Mouse (Mus musculus) cerebellum, postnatal 36 days (tissue): ENCODE measurements around the gene Pdlim7.

Experiments
- DNase-seq, 2 experiments: peaks; one replicate each; pipeline ENCODE4 v3.0.0; 2021 to 2022; ENCODE audit warnings: mixed read lengths in 2 of 2

Pdlim7 gene

DNA sequence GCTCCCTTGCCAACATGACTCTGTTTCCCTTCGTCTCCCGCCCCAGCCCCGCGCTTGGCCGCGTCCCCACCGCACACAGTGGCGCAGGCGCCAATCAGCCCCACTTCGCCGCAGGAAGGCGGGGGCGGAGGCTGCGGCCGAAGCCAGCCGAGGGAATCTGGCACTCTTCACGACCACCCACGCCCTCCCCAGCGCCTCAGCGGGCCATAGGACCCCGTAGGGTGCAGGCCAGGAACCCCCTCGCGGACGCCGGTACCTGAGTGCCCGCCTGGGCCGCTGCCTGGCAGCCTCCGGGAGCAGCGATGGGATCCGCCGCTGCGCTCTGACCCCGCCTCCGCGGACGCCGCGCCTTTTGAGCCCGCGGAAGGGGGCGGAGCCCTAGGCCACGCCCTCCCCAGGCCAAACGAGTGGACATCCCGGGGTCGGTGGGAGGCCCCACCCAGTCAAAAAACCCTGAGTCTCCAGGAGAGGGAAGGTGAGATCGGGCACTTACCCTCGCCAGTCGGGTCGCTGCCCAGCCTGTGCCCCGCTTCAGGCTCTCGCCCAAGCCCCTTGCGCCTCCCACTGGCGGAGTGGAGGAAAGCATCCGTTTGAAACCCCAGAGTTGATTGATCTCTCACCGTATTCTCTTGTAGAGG is at the start of gene Pdlim7:
Gene Pdlim7 (minus strand): TSS at position 566 of the 638 bp plus-strand sequence.
- DNase-seq: peak; percentile 86 to 88

DNA sequence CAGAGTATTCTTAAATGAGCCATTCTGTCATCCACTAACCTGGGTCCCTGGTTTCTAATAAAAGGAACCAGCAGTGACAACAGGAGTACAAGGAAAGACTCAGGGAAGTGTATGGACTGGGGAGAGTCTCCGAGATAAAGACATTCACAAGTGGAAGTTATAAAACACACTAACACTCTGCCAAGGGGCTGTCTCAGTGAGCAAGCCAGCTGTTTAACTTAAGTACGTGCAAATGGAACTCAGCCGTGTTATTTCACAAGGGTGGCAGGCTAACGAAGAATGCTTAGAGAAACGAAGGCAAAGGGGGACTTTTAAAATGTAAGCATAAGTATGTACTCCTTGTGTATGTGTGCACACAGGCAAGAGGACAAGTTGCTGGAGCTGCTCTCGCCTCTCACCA is 44.0 kb upstream of the Pdlim7 start:
- no peak for DNase-seq

DNA sequence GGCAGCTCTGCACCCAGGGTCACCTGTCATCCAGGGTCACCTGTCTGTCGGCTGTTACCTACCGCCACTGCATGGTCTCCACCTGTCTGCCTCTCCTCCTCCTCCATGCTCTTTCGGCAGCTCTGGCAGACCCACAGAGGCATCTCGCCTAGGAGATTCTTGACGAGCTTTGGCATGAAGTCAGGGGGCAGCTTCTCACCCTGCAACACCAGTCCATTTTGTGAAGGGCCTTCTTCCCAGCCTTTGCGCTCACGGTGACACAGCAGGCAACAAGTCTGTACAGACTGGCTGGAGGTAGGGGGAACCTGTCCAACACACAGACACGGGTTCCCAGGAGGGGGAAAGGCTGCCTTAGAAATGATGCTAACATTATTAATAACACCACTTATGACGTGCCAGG is 42.4 kb upstream of the Pdlim7 start:
- no peak for DNase-seq

DNA sequence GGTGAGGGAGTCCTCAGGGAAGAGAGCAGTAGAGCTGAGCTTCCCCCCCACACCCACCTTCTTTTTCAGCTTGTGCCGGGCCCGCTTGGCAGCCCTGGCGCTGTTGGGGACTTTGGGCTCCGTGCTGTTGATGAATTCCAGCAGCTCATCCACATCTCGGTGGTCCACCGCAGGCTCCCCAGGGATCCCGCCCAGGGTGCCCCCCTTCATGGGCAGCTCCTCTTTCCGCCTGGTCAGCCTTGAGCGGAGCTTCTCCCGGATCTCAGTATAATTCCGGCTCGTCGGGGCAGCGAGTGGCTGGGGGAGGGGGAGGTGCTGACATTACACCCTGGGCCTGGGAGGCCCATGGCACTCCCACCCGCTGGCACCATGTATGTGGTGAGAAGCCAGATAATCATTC is 35.6 kb upstream of the Pdlim7 start:
- no peak for DNase-seq

DNA sequence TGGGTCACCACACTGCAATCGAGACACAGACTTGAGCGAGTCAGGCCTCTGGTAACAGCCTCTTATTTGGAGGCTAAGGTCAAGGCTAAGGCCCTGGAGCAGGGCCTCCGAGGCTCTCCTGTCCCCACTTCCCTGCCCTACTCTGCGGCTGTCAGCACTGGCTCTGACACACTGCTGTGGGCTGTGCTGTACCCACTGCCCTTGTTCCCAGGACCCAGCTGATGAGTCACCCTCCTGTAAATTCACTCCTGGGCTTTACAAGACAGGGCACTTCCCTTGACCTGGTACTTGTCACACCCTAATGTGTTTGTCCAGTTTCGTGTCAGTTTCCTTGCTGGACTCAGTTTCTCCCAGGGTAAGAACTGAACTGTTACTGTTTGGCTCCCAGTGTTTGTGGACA is 35.0 kb upstream of the Pdlim7 start:
- DNase-seq: no peak

DNA sequence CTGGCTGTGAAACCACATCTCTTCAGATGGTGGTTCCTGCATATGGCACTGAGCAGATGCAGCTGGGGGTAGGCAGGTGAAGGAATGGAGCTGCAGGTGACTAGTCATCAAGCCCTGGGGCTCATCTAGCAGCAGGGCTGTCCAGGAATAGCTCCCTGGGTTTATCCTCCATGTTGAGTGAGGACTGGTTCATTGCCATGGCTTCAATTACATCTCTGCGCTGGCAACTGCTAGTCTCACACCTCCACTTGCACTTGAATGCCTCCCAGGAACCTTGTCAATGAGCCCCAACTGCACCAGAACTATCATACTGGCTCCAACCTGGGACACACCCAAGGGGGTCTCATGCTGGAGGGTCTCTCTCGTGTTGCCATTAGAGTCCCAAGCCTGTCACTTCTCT is 34.4 kb upstream of the Pdlim7 start:
- DNase-seq: no peak

DNA sequence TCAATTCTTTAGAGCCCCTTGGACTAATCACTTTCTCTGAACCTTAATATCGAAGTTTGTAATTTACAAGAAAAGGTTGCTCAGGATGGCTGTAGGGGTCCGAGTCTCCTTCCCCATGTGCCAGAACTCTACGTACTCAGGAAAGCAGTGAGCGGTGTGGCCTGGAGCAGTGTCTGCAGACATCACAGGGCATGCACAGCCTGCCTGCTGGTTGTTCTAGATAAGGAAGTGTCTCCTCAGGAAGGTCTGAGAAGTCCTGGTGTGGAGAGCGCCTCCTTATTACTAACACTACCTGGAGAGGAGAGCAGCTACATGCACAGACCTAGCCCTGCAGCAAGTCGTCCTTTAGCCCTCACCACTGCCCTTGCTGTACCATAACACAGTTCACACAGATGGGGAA is 31.3 kb upstream of the Pdlim7 start:
- no peak for DNase-seq

DNA sequence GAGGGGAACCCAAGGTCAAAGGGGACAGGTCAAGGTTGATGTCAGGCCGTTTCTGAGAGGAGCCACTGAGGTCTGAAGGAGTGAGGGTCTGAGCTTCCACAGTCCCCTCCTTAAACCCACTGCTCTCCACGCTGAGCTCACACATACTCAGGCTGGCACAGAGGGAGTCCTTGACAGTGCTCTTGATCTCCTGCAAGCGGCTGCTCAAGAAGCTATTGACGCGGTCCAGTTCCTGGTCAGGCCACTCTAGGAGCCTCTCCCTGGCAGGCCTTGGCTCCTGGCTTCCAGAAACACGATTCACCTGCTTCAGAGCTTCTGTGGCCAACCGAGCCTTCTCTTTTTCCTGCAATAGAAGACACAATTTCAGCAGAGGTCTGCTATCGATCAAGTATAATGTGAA is 30.0 kb upstream of the Pdlim7 start:
- DNase-seq: no peak

DNA sequence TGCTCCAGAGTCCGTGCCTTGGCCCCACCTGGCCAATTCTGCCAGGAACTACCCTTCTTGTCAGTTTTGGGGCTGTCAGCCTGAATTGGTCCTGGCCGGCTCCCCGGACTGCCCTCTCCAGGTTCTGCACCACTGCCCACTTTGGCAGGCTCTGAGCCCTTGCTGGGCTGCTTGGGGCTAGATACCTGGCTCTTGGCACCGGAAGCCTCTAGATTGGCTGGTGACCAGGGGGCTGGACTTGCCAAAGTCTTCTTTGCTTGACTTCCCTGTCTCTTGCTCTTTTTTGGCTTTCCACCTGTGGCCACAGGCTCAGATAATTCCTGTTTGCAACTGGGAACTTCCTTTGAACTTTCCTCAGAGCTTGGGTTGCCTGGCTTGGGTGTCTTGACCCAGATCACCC is 29.4 kb upstream of the Pdlim7 start:
- DNase-seq: peak; percentile 25 to 26

DNA sequence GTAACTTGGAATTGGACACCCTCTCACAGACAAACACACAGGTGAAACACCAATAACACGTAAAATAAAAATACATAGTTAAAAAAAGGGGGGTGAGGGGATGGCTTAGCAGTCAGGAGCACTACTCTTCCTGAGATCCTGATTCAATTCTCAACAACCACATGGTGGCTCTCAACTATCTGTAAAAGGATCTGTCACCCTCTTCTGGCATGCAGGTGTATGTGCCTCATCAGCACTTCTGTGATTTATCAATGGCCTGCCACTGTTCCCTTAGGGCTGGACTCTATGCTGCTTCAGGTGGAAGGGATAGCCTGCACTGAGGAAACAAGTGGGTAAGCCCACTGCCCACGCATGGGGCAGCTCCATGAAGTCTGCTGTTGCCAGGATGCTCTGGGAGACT is 27.5 kb upstream of the Pdlim7 start:
- peak in 1 of 2 experiments; percentile 29 for DNase-seq

DNA sequence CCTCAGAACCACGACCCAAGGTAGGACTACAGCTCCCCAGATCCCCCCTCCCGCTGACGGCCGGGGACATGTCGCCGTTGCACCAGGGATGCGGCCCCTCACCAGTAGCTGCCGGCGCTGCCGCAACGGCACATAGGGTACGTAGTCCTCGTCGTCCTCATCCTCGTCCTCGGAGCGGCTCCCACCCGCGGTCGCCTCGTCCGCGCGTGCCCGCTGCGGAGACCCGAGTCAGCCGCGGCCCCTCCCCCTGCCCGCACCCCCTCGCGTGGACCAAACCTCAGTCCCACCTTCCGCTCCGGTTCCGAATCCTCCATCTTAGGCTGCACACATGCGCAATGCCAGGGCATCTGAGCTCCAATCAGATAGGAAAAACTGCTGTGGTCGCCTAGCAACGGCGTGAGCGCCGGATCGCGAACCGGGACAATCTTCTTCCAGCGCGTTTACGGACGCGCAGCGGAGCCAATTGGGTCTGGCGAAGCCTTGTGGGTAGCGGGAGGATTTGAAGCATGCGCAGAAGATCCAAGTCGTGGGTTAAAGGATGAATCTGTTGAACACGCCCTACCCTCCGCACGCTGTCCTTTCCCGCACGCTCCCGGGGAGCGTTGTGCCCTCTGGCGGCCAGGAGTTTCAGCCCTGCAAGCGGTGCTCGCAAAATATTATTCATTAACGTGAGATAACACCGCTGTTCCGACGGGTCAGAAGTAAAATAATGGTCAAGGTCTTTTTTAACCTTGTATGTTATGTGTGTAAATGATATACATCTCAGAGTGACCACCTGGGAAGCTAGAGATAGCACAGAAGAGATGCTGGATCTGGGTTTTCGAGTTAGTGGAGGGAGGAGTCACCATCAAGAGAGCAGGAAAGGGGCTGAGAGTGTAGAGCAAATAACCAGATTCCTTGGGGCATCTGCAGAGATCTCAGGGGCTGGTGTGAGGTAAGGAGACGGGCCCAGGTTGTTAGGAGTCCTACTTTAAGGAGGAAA is 23.0 kb upstream of the Pdlim7 start, which contains the start of gene Ddx41:
Gene Ddx41 (minus strand): TSS at position 465 of the 982 bp plus-strand sequence.
- DNase-seq: peak; percentile 99 to 100

DNA sequence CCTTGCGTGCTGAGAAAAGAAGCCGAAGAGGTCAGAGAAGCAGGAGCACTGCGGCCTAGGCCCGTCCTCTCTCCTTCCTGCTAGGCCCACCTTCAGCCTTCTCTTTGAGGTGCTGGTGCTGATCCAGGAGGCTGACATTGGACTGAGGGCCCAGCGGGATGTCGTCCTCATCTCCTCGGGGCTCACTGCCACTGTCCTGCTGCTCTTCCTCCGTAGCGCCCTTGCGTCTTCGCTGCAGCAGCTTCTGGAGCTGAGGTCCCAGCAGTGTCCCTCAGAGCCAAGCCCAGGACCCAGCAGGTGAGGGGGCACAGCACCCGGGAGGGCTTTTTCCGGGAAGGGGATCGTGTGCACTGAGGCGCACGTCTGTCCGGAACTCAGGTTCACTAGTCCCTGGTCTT is 22.3 kb upstream of the Pdlim7 start:
- DNase-seq: peak in 1 of 2 experiments; percentile 28

DNA sequence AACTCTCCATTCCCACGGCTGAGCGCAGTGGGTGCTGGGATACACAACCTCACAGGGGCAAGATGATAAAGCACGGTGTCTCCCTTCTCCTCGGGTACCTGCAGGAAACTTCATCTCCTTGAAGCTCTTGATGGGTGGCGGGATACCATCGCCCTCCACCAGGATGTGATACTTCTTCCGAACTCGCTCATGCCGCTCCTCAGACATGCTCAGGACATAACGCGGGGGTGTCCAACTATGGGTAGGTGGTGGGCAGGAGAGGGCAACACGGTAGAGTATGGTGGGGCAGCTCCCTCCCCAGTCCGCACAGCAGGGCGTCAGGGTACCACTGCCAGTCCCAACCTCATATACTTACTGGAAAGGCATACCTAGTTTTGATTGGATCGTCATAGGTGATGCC is 21.7 kb upstream of the Pdlim7 start:
- DNase-seq: no peak

DNA sequence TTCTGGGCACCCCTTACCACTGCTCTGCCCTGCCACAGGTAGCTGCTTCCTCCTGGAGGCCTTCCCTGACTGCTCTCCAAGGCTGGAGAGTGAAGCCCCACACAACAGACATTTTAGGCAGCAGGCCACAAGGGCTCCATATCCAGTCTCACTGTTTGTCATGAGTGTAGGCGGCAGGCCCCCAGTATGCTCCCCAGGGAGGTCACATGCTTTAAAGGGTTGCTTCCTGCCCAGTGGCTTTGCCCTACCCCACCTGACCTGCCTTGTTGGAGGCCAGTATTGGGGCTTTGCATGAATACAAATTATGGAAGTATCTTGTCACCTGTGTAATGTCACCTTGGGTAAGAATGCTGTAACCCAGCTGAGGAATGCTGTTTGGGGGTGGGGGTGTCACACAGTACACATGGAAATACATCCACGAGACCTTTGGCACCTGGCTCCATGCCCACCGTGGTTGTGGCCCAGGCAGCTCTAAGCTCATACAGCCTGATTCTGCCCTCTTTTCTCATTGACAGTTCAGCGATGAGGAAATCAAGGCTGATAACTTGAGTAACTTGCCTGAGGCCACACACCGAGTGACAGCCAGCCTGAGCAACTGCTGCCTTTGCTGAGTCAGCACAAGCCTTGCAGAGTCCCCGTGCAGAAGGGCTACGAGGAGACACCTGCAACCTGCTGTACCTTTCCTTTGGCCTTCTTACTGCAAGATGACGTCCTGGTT is 15.9 kb upstream of the Pdlim7 start, which contains the start of gene Dok3:
Gene Dok3 (minus strand): TSS at position 99 of the 718 bp plus-strand sequence.
- DNase-seq: no peak

DNA sequence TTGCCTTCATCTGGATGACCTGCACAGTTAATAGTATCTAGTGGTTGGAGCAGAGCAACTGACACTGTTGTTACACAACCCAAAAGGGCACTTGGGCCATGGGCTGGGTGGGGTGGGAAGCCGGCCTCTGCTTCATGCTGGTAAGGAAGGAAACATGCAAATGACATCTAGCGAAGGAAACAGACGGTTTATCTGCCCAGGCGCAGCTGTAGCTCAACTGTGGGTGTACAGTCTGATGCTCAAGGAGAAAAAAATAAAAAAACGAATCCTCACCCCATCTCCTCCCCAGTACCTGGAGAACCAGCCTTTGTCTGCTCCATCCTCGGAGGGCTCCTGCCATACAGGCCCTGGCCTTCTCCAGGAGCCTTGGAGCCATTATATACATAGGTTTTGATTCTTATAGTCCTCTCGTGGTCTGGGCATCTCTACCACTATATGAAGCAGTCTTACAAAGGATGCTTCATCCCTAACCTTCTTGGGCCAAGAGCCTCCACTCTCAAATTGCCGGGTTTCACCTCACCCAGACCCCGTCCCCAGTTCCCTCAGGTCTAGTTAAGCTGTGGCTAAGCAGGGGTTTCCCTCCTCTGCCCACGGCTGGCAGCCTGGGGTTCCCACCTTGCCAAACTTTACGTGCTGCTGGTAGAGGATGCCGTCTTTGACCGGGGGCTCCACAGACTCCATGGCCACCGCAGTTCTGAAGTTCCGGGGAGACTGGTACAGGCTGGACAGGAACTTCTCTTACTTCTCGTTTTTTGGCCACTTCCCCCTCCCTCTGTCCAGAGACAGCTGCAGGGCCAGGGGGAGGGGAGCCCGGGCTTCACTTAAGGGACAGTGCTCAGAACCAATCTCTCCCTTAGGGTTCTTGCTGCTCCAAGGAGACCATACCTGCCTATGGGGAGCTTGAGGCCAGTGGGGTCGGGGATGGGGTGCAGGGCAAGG is 14.6 kb upstream of the Pdlim7 start:
- no peak for DNase-seq

DNA sequence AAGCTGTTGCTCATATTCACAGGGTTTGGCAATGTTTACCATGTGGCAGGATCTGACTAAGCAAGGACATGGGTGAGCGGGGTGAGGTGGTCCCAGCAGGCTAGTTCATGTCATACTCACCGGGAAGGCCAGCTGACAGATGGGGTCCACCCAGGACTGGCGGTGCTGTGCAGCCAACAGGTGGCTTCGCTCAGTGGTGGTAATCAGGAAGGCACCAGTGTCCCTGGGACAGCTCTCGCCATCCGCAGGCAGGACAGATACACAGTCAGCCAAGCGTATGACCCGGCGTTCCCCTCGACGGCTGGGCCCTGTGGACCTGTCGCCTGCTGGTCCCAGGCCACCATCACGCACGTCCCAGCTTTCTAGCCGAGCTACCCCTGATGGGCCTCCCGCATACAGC is 13.7 kb upstream of the Pdlim7 start:
- no peak for DNase-seq

DNA sequence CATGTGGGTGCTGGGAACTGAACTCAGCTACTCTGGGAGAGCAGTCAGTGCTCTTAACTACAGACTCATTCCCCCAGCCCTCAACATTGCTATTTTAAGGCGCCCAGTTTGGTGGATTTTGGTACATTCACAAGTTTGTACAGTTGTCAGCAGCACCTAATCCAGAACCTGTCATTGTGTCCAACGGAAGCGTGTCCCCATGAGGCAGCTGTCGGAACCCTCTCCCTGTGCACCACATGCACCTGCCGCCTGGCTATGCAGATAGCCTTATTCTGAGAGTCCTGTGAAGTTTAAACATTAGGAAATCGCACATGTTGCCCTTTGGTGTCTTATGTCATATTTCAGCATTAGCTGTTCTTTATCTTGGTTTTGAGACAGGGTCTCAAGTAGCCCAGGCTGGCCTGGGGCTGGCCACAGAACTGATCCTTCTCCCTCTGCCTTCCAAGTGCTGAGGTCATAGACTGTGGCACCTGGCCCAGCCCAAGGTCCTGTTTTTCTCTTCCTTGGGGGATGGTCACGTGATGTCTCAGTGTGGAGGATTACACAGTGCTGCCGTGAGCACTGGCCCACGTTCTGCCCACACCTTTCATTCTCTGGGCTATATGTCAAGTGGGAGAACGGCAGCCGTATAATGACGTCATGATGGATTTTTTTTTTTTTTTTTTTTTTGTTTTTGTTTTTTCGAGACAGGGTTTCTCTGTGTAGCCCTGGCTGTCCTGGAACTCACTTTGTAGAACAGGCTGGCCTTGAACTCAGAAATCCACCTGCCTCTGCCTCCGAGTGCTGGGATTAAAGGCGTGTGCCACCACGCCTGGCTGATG is 12.5 kb upstream of the Pdlim7 start:
- no peak for DNase-seq

DNA sequence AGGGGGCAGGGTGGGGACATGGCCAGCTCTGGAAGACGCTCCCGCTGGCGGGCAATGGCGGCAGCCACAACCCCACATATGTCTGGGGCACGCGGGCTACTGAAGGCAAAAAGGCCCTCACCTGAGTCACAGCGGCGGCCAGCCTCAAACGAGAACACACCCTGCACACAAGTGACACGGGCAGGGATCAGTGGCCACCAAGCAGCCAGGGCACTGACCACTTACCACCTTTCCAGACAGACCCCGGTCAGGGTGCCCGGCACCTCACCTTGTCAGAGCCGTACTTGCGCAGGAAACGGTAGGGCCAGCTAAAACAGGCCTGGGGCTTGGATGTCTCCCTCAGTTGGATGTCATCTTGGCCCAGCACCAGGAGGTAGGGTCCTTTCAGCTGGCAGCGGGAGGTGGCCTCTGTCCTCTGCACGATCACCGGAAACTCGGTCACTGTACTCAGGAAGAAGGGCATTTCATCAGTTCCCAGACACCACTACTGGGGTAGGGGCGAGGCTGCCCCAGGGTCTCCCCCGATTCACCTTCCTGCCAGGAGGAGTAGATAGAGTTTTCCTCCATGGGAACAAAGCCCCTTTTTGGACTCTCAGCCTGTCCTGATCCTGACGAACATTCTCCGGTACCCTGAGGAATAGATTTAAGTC is 10.6 kb upstream of the Pdlim7 start:
- no peak for DNase-seq

DNA sequence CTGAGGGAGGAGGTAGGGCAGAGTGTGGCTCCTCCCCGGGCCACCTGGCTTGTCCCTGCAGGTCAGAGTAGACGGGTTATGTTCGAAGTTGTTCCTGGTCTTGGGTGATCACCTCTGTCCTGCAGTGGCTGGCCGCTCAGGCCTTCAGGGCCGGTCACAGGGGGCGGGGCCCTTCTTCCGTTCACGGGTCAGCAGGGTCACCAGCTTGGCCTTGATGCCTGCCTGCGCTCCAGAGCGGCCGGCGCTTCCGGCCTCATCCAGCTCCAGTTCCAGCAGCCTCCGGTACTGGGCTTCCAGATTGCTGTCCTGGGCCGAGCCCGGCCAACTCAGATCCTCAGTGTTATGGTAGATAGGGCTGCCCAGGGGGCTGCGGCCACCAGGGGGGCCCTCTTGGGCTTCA is 9.8 kb upstream of the Pdlim7 start:
- DNase-seq: no peak

DNA sequence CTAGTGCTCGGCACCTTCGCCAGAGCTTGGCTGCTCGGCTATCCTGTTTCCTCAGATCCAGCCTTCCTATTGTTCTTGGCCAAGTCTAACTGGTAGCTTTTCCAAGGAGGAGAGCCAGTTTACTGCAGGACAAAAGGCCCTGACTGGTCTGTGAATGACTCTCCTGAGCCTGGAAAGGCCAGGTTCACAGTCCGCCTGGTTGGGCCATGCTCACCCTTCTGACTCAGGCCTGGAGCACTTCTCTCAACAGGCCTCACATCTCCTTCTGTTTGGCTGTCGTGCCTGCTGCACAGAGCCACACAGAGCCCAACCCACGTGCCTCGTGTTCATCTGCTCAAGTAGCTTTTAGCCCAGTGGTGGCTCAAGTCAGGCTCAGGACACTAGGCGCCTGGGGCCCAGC is 9.3 kb upstream of the Pdlim7 start:
- DNase-seq: no peak

DNA sequence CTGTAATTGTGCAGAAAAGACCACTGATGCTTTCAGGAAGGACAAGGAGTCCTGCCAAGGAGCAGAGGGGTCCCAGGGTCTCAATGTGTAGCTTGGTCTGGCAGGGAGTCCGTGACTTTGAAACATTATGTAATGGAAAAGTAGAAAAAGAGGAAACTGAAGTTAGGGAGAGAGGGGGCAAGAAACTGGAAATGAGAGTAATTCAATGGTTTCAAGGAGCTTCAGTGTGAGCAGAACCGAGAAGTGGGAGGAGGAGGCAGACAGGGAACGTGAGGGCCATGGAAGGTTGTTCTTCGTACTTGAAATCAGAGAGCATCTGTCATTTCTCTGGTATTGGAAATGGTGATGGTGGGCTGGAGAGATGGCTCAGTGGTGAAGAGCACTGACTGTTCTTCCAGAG is 6.1 kb upstream of the Pdlim7 start:
- no peak for DNase-seq
